Mouse (Mus musculus): ENCODE results near the gene Llph.

- TF ChIP-seq CTCF (IDR thresholded peaks at IDR 0.05; ENCODE audit: borderline replicate concordance, insufficient read depth, low read length), result no peak
- no peak for TF ChIP-seq POLR2A (IDR thresholded peaks at IDR 0.05; ENCODE audit: low read depth, low read length)
Measured at GRCm38 (mm10) chr10:120267790-120268189, 40.9 kb downstream of the Llph start.
